Mouse (Mus musculus): ENCODE measurements around the gene Ezh1. TPM values are rescaled to one million over a fixed set of nuclear protein-coding genes. Genes with fewer than 3 reads are reported as not detected.

Ezh1 gene
- 16.9 and 19.8 TPM in 2 replicates for polyA plus RNA-seq (2015; fragmentation: Nextera tagmentation; extraction: Ambion mirVana)

GRCm38 (mm10) chr11:101226065-101226701, at the start of gene Ezh1:
Gene Ezh1, minus strand, starts transcription at chr11:101226463.
- peak within 1 kb of the TSS; percentile 69 for H3K27ac ChIP-seq
- under 1% methylated on average over 56 of the region's 56 CpGs for WGBS
- peak within 1 kb of the TSS; percentile 77 for H3K4me2 ChIP-seq
- H3K36me3 ChIP-seq: peaks cover 3% of the 10 kb centered on the region; the same call in 1 of the 2 replicates
- H3K9me3 ChIP-seq: no peaks in the 10 kb centered on the region
- peaks cover 39% of the 10 kb centered on the region for H3K4me1 ChIP-seq
- ATAC-seq (ENCODE audit: insufficient number of reproducible peaks, insufficient read depth, low FRiP score, low TSS enrichment, low read depth): peak; percentile 84
- no peaks in the 10 kb centered on the region for H3K27me3 ChIP-seq
- peak within 1 kb of the TSS; percentile 84 for H3K4me3 ChIP-seq
- H3K9ac ChIP-seq: peak within 1 kb of the TSS; percentile 84

- no peak overlapping the region for H3K4me3 ChIP-seq
- peaks cover 12% of the 10 kb centered on the region; the same call in 1 of the 2 replicates for H3K36me3 ChIP-seq
- no peak overlapping the region for H3K27ac ChIP-seq
- no peak overlapping the region for H3K9ac ChIP-seq
- WGBS: 77% methylated on average over 4 of the region's 4 CpGs
- no peaks in the 10 kb centered on the region for H3K9me3 ChIP-seq
- ATAC-seq (ENCODE audit: insufficient number of reproducible peaks, insufficient read depth, low FRiP score, low TSS enrichment, low read depth): no peak
- 0 out of 2 replicates have a peak, but pooled peaks cover 8% of the 10 kb centered on the region for H3K27me3 ChIP-seq
- no peak overlapping the region for H3K4me2 ChIP-seq
- H3K4me1 ChIP-seq: peaks cover 30% of the 10 kb centered on the region
Observed at GRCm38 (mm10) chr11:101275309-101275708, 49.0 kb upstream of the Ezh1 start.

- ATAC-seq (ENCODE audit: insufficient number of reproducible peaks, insufficient read depth, low FRiP score, low TSS enrichment, low read depth): no peak
- 86% methylated on average over 3 of the region's 3 CpGs for WGBS
Observed at GRCm38 (mm10) chr11:101272446-101272845, 46.2 kb upstream of the Ezh1 start.

GRCm38 (mm10) chr11:101269577-101270116, 43.4 kb upstream of the Ezh1 start:
- no peak overlapping the region for H3K27ac ChIP-seq
- H3K36me3 ChIP-seq: no peaks in the 10 kb centered on the region
- H3K4me1 ChIP-seq: peaks cover 9% of the 10 kb centered on the region
- H3K9ac ChIP-seq: no peak overlapping the region
- no peak overlapping the region for H3K4me3 ChIP-seq
- ATAC-seq (ENCODE audit: insufficient number of reproducible peaks, insufficient read depth, low FRiP score, low TSS enrichment, low read depth): no peak
- H3K9me3 ChIP-seq: no peaks in the 10 kb centered on the region
- 31% methylated on average over 10 of the region's 10 CpGs for WGBS
- H3K27me3 ChIP-seq: peaks cover 44% of the 10 kb centered on the region
- no peak overlapping the region for H3K4me2 ChIP-seq

More at GRCm38 (mm10) chr11:101272446-101272845, 46.2 kb upstream of the Ezh1 start:
- Histone ChIP-seq H3K4me1 (peaks cover 16% of the 10 kb centered on the region), H3K27ac (no peak overlapping the region), H3K4me2 (no peak overlapping the region), H3K4me3 (no peak overlapping the region), H3K9me3 (no peaks in the 10 kb centered on the region), H3K27me3 (peaks cover 21% of the 10 kb centered on the region), H3K36me3 (peaks cover 12% of the 10 kb centered on the region; the same call in 1 of the 2 replicates), H3K9ac (no peak overlapping the region)

GRCm38 (mm10) chr11:101265906-101266305, 39.6 kb upstream of the Ezh1 start:
- H3K4me2 ChIP-seq: peak overlapping the region; percentile 61
- no peaks in the 10 kb centered on the region for H3K36me3 ChIP-seq
- H3K4me3 ChIP-seq: peak overlapping the region; percentile 43; the same call in 1 of the 2 replicates
- H3K27me3 ChIP-seq: peaks cover 77% of the 10 kb centered on the region
- no peak overlapping the region for H3K9ac ChIP-seq
- H3K9me3 ChIP-seq: no peaks in the 10 kb centered on the region
- 23% methylated on average over 6 of the region's 6 CpGs for WGBS
- ATAC-seq (ENCODE audit: insufficient number of reproducible peaks, insufficient read depth, low FRiP score, low TSS enrichment, low read depth): no peak
- no peak overlapping the region for H3K27ac ChIP-seq
- H3K4me1 ChIP-seq: peaks cover 35% of the 10 kb centered on the region

- H3K4me1 ChIP-seq: peaks cover 42% of the 10 kb centered on the region
- H3K27ac ChIP-seq: no peak overlapping the region
- peak overlapping the region; percentile 67 for H3K9ac ChIP-seq
- H3K4me2 ChIP-seq: peak overlapping the region; percentile 61
- WGBS: 2% methylated on average over 31 of the region's 31 CpGs
- ATAC-seq (ENCODE audit: insufficient number of reproducible peaks, insufficient read depth, low FRiP score, low TSS enrichment, low read depth): no peak
- no peaks in the 10 kb centered on the region for H3K9me3 ChIP-seq
- H3K27me3 ChIP-seq: peaks cover 73% of the 10 kb centered on the region
- no peaks in the 10 kb centered on the region for H3K36me3 ChIP-seq
- H3K4me3 ChIP-seq: peak overlapping the region; percentile 43
Observed at GRCm38 (mm10) chr11:101264954-101265471, 38.8 kb upstream of the Ezh1 start.

GRCm38 (mm10) chr11:101263989-101264280, 37.7 kb upstream of the Ezh1 start:
- Histone ChIP-seq H3K27ac (no peak overlapping the region), H3K36me3 (peaks cover under 1% of the 10 kb centered on the region; the same call in 1 of the 2 replicates), H3K4me3 (no peak overlapping the region), H3K27me3 (peaks cover 72% of the 10 kb centered on the region), H3K9me3 (no peaks in the 10 kb centered on the region), H3K4me1 (peaks cover 53% of the 10 kb centered on the region), H3K9ac (no peak overlapping the region), H3K4me2 (peak overlapping the region; percentile 24; the same call in 1 of the 2 replicates)
- ATAC-seq (ENCODE audit: insufficient number of reproducible peaks, insufficient read depth, low FRiP score, low TSS enrichment, low read depth): no peak
- WGBS: 13% methylated on average over 3 of the region's 3 CpGs

- peaks cover 59% of the 10 kb centered on the region for H3K4me1 ChIP-seq
- H3K9me3 ChIP-seq: no peaks in the 10 kb centered on the region
- H3K27ac ChIP-seq: no peak overlapping the region
- ATAC-seq (ENCODE audit: insufficient number of reproducible peaks, insufficient read depth, low FRiP score, low TSS enrichment, low read depth): no peak
- peak overlapping the region; percentile 98 for H3K4me2 ChIP-seq
- H3K9ac ChIP-seq: no peak overlapping the region
- peaks cover 7% of the 10 kb centered on the region for H3K36me3 ChIP-seq
- peaks cover 66% of the 10 kb centered on the region for H3K27me3 ChIP-seq
- H3K4me3 ChIP-seq: peak overlapping the region; percentile 63; the same call in 1 of the 2 replicates
- 4% methylated on average over 32 of the region's 32 CpGs for WGBS
Observed at GRCm38 (mm10) chr11:101263138-101263988, 37.1 kb upstream of the Ezh1 start.

- Histone ChIP-seq H3K36me3 (peaks cover 11% of the 10 kb centered on the region), H3K9ac (peak overlapping the region; percentile 58), H3K9me3 (no peaks in the 10 kb centered on the region), H3K27me3 (peaks cover 60% of the 10 kb centered on the region), H3K27ac (no peak overlapping the region), H3K4me3 (peak overlapping the region; percentile 63), H3K4me2 (peak overlapping the region; percentile 98), H3K4me1 (peaks cover 63% of the 10 kb centered on the region)
- ATAC-seq (ENCODE audit: insufficient number of reproducible peaks, insufficient read depth, low FRiP score, low TSS enrichment, low read depth): no peak
- WGBS: 3% methylated on average over 24 of the region's 24 CpGs
Observed at GRCm38 (mm10) chr11:101262272-101262967, 36.2 kb upstream of the Ezh1 start.

- peaks cover 63% of the 10 kb centered on the region for H3K4me1 ChIP-seq
- ATAC-seq (ENCODE audit: insufficient number of reproducible peaks, insufficient read depth, low FRiP score, low TSS enrichment, low read depth): peak; percentile 4; the same call in 1 of the 2 replicates
- H3K9me3 ChIP-seq: no peaks in the 10 kb centered on the region
- H3K9ac ChIP-seq: peak overlapping the region; percentile 83
- peaks cover 20% of the 10 kb centered on the region for H3K36me3 ChIP-seq
- H3K4me3 ChIP-seq: peak overlapping the region; percentile 63
- peak overlapping the region; percentile 98 for H3K4me2 ChIP-seq
- H3K27me3 ChIP-seq: peaks cover 49% of the 10 kb centered on the region
- H3K27ac ChIP-seq: peak overlapping the region; percentile 80
- WGBS: under 1% methylated on average over 30 of the region's 30 CpGs
Observed at GRCm38 (mm10) chr11:101260826-101261380, 34.6 kb upstream of the Ezh1 start.
